Comparison of ENCODE assay signal across 1 mouse cellular context in the genomic region with DNA sequence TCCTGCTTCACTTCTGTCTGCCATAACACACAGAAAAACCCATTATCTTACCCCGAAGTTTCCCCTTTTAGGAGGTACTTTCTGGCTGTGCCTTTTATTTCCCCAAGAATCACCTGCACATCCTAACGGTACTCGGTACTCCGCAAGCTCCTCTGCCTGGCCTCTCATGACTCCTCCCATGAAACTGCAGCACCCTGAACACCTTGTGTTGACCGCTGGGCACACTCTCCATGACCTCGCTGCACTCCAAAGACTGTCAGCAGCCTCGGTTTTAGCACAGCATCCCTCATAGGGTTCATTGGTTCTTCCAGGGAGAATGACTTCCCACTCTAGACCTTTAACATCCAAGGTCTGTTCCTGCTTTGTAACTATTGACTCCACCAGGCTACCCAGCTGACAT.
TF ChIP-seq lines count a peak whose summit lies in the region.

No protein-coding gene starts in this region.

TF ChIP-seq in MEL, 35 proteins besides CTCF, POLR2A, EP300 and RAD21 (continued from another document):
- no peak for TF ChIP-seq JUND (IDR thresholded peaks at IDR 0.05; ENCODE audit: low read depth, low read length)
- TF ChIP-seq GATA1 (IDR thresholded peaks at IDR 0.05; ENCODE audit: low read depth, low read length), result no peak
- no peak for TF ChIP-seq KAT2A (conservative IDR thresholded peaks at IDR 0.05; ENCODE audit: low read depth, low read length)
- TF ChIP-seq ZMIZ1 (IDR thresholded peaks at IDR 0.05; ENCODE audit: low read depth, low read length), result no peak
